Mouse (Mus musculus): ENCODE results near the gene 4933400A11Rik.

DNA sequence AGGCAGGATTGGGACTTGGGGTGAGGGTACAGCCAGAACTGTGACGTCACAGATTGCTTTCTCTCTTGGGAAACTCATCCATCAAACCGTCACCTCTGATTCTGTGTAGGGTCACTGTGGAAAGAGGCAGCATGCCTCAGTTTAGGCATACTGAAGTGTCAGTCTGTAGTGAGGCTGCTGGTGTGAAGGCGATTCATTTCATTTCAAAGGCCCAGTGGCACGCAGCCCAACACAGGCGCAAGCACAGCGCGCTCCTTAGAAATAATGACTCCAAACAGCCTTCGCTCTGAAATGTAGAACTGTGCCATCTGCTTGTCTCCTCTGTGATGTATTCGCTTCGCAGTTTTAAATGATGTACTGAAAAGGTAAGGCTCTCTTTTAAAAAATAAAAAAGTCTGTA is 47.5 kb upstream of the 4933400A11Rik start:
- TF ChIP-seq CTCF (IDR thresholded peaks at IDR 0.05; ENCODE audit: borderline replicate concordance, extremely low read depth, insufficient read depth, insufficient read length) (no peak), POLR2A (IDR thresholded peaks at IDR 0.05; ENCODE audit: borderline replicate concordance, extremely low read depth, insufficient read depth, insufficient read length, poor library complexity, severe bottlenecking) (no peak)
